Mouse (Mus musculus) olfactory bulb, adult 2 months (tissue): ENCODE results near the gene Fars2.

ENCODE experiments used
- CTCF ChIP-seq: fragments of 200-500 bp; IDR thresholded peaks from 2 replicates; pipeline ENCODE4 v1.5.1; 2012; ENCODE audit warnings: low read depth, mild to moderate bottlenecking, low read length, moderate library complexity; ENCODE audit not compliant: insufficient read depth
- POLR2A ChIP-seq: fragments of 200-500 bp; IDR thresholded peaks from 2 replicates; pipeline ENCODE4 v1.6.1; 2012; ENCODE audit warnings: mild to moderate bottlenecking, low read depth, low read length, moderate library complexity; ENCODE audit not compliant: insufficient read depth

DNA sequence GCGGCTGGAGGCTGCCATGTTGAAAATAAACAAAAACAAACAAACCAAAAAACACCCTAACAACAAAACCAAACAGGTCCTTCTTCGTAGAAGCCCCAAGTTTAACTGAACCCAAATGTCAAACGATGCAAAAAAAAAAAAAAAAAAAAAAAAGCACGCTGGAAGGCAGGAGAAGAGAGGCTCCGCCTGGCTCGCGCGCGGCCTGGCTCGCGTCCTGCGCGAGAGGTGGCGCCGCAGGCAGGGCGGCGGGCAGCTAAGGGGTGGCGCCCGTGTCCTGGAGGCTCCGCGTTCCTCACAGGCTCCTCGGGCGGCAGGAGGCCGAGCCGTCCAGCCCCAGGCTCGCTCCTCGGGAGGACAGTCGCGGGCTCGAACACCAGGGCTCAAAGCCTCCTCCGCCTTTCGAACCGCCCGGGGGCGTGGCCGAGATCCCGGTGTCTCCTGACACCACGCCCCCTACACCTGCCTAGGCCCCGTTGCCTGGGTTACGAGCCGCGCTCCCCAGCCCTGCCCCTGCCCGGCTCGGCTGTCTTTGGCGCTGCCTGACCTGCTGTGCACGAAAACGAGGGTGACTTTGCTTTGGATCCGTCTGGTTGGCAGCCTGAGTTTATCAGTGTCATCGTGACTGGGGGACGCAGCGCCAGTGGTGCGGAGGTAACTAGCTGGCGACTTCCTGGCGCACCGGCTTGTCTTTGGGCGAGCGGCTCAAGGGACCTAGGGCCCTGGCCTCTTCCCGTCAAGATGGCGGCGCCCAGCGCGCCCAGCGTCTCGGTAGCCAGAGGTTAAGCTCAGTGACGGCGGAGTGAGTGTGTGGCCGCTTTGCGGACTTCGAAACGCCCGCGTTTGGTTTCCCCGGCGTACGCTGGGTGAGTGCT lies at the start of gene Fars2, which contains the start of gene Lyrm4:
- peak; percentile 43; the same call in 1 of the 2 replicates for TF ChIP-seq POLR2A
- no peak for TF ChIP-seq CTCF
